Mouse (Mus musculus): ENCODE data around the gene Rela. TPM values are rescaled to one million over a fixed set of nuclear protein-coding genes. Genes with fewer than 3 reads are reported as not detected.

Gene Rela
- polyA plus RNA-seq, 1 experiment = 119 TPM

- TF ChIP-seq GATA1 (IDR thresholded peaks at IDR 0.05; ENCODE audit: borderline replicate concordance, low read length) (no peak), FLI1 (IDR thresholded peaks at IDR 0.05; ENCODE audit: low read length) (no peak)
- peaks cover 11% of the 10 kb centered on the region for H3K9me3 ChIP-seq
Observed at GRCm38 (mm10) chr19:5632120-5632519, 5.2 kb upstream of the Rela start.

GRCm38 (mm10) chr19:5636036-5636570 is 1.2 kb upstream of the Rela start:
- peaks cover 47% of the 10 kb centered on the region for H3K4me1 ChIP-seq
- TF ChIP-seq GATA1 (IDR thresholded peaks at IDR 0.05; ENCODE audit: borderline replicate concordance, low read length) = no peak
- TF ChIP-seq FLI1 (IDR thresholded peaks at IDR 0.05; ENCODE audit: low read length) = no peak
- H3K4me3 ChIP-seq (replicated peaks) = no peak overlapping the region
- H3K27me3 ChIP-seq (replicated peaks) = no peaks in the 10 kb centered on the region
- 0 out of 2 replicates have a peak, but pooled peaks cover under 1% of the 10 kb centered on the region for H3K9me3 ChIP-seq
- peaks cover 29% of the 10 kb centered on the region for H3K36me3 ChIP-seq (replicated peaks; ENCODE audit: low read length)

More at GRCm38 (mm10) chr19:5632120-5632519, 5.2 kb upstream of the Rela start:
- Histone ChIP-seq H3K27me3 (replicated peaks) (no peaks in the 10 kb centered on the region), H3K4me3 (replicated peaks) (no peak overlapping the region), H3K4me1 (peaks cover 18% of the 10 kb centered on the region), H3K36me3 (replicated peaks; ENCODE audit: low read length) (no peaks in the 10 kb centered on the region)

- Histone ChIP-seq H3K27me3 (replicated peaks) (no peaks in the 10 kb centered on the region), H3K4me3 (replicated peaks) (peak overlapping the region; percentile 98), H3K36me3 (replicated peaks; ENCODE audit: low read length) (peaks cover 34% of the 10 kb centered on the region), H3K4me1 (peaks cover 52% of the 10 kb centered on the region), H3K9me3 (no peaks in the 10 kb centered on the region)
- TF ChIP-seq FLI1 (IDR thresholded peaks at IDR 0.05; ENCODE audit: low read length) = no peak
- no peak for TF ChIP-seq GATA1 (IDR thresholded peaks at IDR 0.05; ENCODE audit: borderline replicate concordance, low read length)
Observed at GRCm38 (mm10) chr19:5636571-5637041, 677 bp upstream of the Rela start.

DNA sequence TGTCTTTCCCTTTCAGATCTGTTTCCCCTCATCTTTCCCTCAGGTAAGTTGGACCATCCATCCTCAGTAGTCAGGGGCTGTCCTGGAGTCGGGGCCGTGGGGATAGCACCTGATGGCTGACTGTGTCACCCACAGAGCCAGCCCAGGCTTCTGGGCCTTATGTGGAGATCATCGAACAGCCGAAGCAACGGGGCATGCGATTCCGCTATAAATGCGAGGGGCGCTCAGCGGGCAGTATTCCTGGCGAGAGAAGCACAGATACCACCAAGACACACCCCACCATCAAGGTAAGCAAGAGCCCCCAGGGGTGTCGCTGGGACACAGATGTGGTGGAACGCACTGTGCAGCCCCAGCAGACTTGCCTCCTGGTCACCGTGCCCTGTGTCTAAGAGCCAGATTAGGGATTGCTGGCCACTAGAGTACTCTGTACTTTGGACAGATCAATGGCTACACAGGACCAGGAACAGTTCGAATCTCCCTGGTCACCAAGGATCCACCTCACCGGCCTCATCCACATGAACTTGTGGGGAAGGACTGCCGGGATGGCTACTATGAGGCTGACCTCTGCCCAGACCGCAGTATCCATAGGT is 1.2 kb downstream of the Rela start:
- no peaks in the 10 kb centered on the region for H3K9me3 ChIP-seq
- TF ChIP-seq FLI1 (IDR thresholded peaks at IDR 0.05; ENCODE audit: low read length) (no peak), GATA1 (IDR thresholded peaks at IDR 0.05; ENCODE audit: borderline replicate concordance, low read length) (no peak)
- peak overlapping the region; percentile 98 for H3K4me3 ChIP-seq (replicated peaks)
- peaks cover 51% of the 10 kb centered on the region for H3K4me1 ChIP-seq
- H3K36me3 ChIP-seq (replicated peaks; ENCODE audit: low read length) = peaks cover 53% of the 10 kb centered on the region
- H3K27me3 ChIP-seq (replicated peaks) = no peaks in the 10 kb centered on the region

DNA sequence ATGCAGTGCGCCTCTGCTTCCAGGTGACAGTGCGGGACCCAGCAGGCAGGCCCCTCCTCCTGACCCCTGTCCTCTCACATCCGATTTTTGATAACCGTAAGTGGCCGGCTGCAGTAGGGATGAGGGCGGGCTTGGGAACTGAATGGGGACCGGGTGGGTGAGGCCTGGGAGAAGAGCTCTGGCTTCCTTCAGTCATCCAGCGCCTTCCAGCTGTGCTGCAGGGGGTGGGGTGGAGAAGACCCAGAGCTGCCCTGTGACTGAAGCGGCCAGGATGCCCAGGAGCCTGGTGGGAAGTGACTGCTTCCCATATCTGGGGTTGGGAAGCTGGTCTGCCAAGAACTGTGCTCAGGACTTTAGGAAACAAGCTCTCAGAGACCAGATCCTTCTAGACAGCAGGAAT is 3.1 kb downstream of the Rela start:
- H3K9me3 ChIP-seq = no peaks in the 10 kb centered on the region
- H3K36me3 ChIP-seq (replicated peaks; ENCODE audit: low read length) = peaks cover 70% of the 10 kb centered on the region
- H3K27me3 ChIP-seq (replicated peaks) = no peaks in the 10 kb centered on the region
- no peak for TF ChIP-seq FLI1 (IDR thresholded peaks at IDR 0.05; ENCODE audit: low read length)
- no peak for TF ChIP-seq GATA1 (IDR thresholded peaks at IDR 0.05; ENCODE audit: borderline replicate concordance, low read length)
- H3K4me1 ChIP-seq = peaks cover 61% of the 10 kb centered on the region
- H3K4me3 ChIP-seq (replicated peaks) = no peak overlapping the region

- Histone ChIP-seq H3K27me3 (replicated peaks) (no peaks in the 10 kb centered on the region), H3K9me3 (no peaks in the 10 kb centered on the region), H3K4me1 (peaks cover 62% of the 10 kb centered on the region), H3K4me3 (replicated peaks) (no peak overlapping the region), H3K36me3 (replicated peaks; ENCODE audit: low read length) (peaks cover 77% of the 10 kb centered on the region)
- TF ChIP-seq GATA1 (IDR thresholded peaks at IDR 0.05; ENCODE audit: borderline replicate concordance, low read length) = no peak
- TF ChIP-seq FLI1 (IDR thresholded peaks at IDR 0.05; ENCODE audit: low read length) = no peak
Observed at GRCm38 (mm10) chr19:5641021-5641420, 3.7 kb downstream of the Rela start.

- Histone ChIP-seq H3K36me3 (replicated peaks; ENCODE audit: low read length) (peaks cover 84% of the 10 kb centered on the region), H3K9me3 (no peaks in the 10 kb centered on the region), H3K4me1 (peaks cover 56% of the 10 kb centered on the region), H3K4me3 (replicated peaks) (no peak overlapping the region), H3K27me3 (replicated peaks) (no peaks in the 10 kb centered on the region)
- TF ChIP-seq FLI1 (IDR thresholded peaks at IDR 0.05; ENCODE audit: low read length) = no peak
- no peak for TF ChIP-seq GATA1 (IDR thresholded peaks at IDR 0.05; ENCODE audit: borderline replicate concordance, low read length)
Observed at GRCm38 (mm10) chr19:5641641-5642040, 4.4 kb downstream of the Rela start.

DNA sequence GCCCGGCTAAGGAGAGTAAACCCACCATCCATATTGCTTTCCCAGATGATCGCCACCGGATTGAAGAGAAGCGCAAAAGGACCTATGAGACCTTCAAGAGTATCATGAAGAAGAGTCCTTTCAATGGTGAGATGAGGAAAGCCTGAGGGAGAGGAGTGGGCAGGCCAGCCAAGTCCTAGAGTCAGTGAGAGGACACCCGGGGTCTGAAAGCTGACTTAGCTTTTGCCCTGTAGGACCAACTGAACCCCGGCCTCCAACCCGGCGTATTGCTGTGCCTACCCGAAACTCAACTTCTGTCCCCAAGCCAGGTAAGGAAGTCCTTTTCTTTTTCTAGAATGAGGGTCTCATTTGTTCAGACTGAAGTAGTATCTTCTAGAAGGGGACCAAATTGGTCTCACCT is 8.0 kb downstream of the Rela start:
- H3K4me1 ChIP-seq = peaks cover 61% of the 10 kb centered on the region
- TF ChIP-seq GATA1 (IDR thresholded peaks at IDR 0.05; ENCODE audit: borderline replicate concordance, low read length) = no peak
- TF ChIP-seq FLI1 (IDR thresholded peaks at IDR 0.05; ENCODE audit: low read length) = no peak
- H3K4me3 ChIP-seq (replicated peaks) = no peak overlapping the region
- H3K9me3 ChIP-seq = no peaks in the 10 kb centered on the region
- H3K36me3 ChIP-seq (replicated peaks; ENCODE audit: low read length) = peaks cover 89% of the 10 kb centered on the region
- no peaks in the 10 kb centered on the region for H3K27me3 ChIP-seq (replicated peaks)

GRCm38 (mm10) chr19:5646731-5647330 is 9.5 kb downstream of the Rela start:
- no peak for TF ChIP-seq FLI1 (IDR thresholded peaks at IDR 0.05; ENCODE audit: low read length)
- no peak for TF ChIP-seq GATA1 (IDR thresholded peaks at IDR 0.05; ENCODE audit: borderline replicate concordance, low read length)
- Histone ChIP-seq H3K4me1 (peaks cover 45% of the 10 kb centered on the region), H3K27me3 (replicated peaks) (no peaks in the 10 kb centered on the region), H3K9me3 (no peaks in the 10 kb centered on the region), H3K4me3 (replicated peaks) (no peak overlapping the region), H3K36me3 (replicated peaks; ENCODE audit: low read length) (peaks cover 89% of the 10 kb centered on the region)

- Histone ChIP-seq H3K4me3 (replicated peaks) (no peak overlapping the region), H3K9me3 (no peaks in the 10 kb centered on the region), H3K4me1 (peaks cover 44% of the 10 kb centered on the region), H3K27me3 (replicated peaks) (no peaks in the 10 kb centered on the region), H3K36me3 (replicated peaks; ENCODE audit: low read length) (peaks cover 89% of the 10 kb centered on the region)
- TF ChIP-seq FLI1 (IDR thresholded peaks at IDR 0.05; ENCODE audit: low read length) = no peak
- no peak for TF ChIP-seq GATA1 (IDR thresholded peaks at IDR 0.05; ENCODE audit: borderline replicate concordance, low read length)
Observed at GRCm38 (mm10) chr19:5647791-5648190, 10.5 kb downstream of the Rela start.
